Mouse (Mus musculus) embryo, embryonic 10.5 days (tissue): ENCODE results near the gene Btbd35f14.
"Not testable (repeated sequence)": the region's sequence is repeated elsewhere in the genome, so short reads cannot be mapped to it uniquely, and the experiment has no call there.

Source experiments
- DNase-seq: peaks from one replicate; pipeline ENCODE4 v3.0.0-alpha.2; 2015; ENCODE audit warnings: low spot score

The Btbd35f14 gene

GRCm38 (mm10) chrX:33702249-33702648 is at the start of gene Btbd35f14:
Gene Btbd35f14, minus strand, starts transcription at chrX:33702349.
- not testable (repeated sequence) for DNase-seq

GRCm38 (mm10) chrX:33656872-33657271 is 45.3 kb downstream of the Btbd35f14 start, which contains the start of gene Btbd35f13:
Gene Btbd35f13, plus strand, starts transcription at chrX:33657172.
- DNase-seq, result not testable (repeated sequence)
